8 mouse cellular contexts compared by ENCODE assay signal in genomic region chr5:139388694-139389675, GRCm38 (mm10). TPM values are rescaled to one million over a fixed set of nuclear protein-coding genes. Genes with fewer than 3 reads are reported as not detected.
A peak's percentile ranks its signal among the peaks of the same experiment; 100 is the strongest.
DNase-seq lines count a peak whose midpoint lies in the region; ATAC-seq and TF ChIP-seq lines count a peak whose summit lies in the region.

No protein-coding gene starts in this region.

- no peak overlapping the region for H3K4me3 ChIP-seq in heart, embryonic 12.5 days
- H3K4me3 ChIP-seq in forebrain, embryonic 14.5 days (ENCODE audit: low read depth, low read length), result no peak overlapping the region
- H3K4me3 ChIP-seq in midbrain, postnatal 0 days (ENCODE audit: low read depth, low read length), result no peak overlapping the region

- peaks cover 17% of the 10 kb centered on the region for H3K36me3 ChIP-seq in heart, embryonic 12.5 days
- no peaks in the 10 kb centered on the region for H3K36me3 ChIP-seq in forebrain, embryonic 14.5 days (ENCODE audit: control insufficient read depth, insufficient read depth, low read length)
- H3K36me3 ChIP-seq in midbrain, postnatal 0 days (ENCODE audit: insufficient read depth, low read length), result peaks cover 7% of the 10 kb centered on the region

- 70% methylated on average over 17 of the region's 17 CpGs for WGBS in heart, embryonic 12.5 days
- 83% methylated on average over 17 of the region's 17 CpGs for whole genome bisulfite sequencing in forebrain, embryonic 14.5 days
- WGBS in midbrain, postnatal 0 days, result 67% methylated on average over 17 of the region's 17 CpGs

- H3K27me3 ChIP-seq in heart, embryonic 12.5 days (replicated peaks), result no peaks in the 10 kb centered on the region
- H3K27me3 ChIP-seq in forebrain, embryonic 14.5 days (replicated peaks; ENCODE audit: control insufficient read depth, insufficient read depth, low read length), result no peaks in the 10 kb centered on the region
- H3K27me3 ChIP-seq in midbrain, postnatal 0 days (ENCODE audit: insufficient read depth, low read length), result no peaks in the 10 kb centered on the region

- no peak for DNase-seq in heart, postnatal 10 days
- DNase-seq in Muller cell, postnatal 12 days (ENCODE audit: inconsistent ontology term), result peak; percentile 62
- DNase-seq in forebrain, embryonic 14.5 days (ENCODE audit: low spot score), result no peak
- DNase-seq in left cerebral cortex, postnatal 25 days (ENCODE audit: low spot score in 2 of 2), result peak; percentile 45 to 55
- DNase-seq in midbrain, postnatal 0 days (ENCODE audit: low spot score), result peak; percentile 71
- DNase-seq in adrenal gland, postnatal 10 days, result no peak
- DNase-seq in cerebellum, postnatal 14 days, result no peak

- no peaks in the 10 kb centered on the region for H3K9me3 ChIP-seq in heart, embryonic 12.5 days (replicated peaks)
- no peaks in the 10 kb centered on the region for H3K9me3 ChIP-seq in forebrain, embryonic 14.5 days (replicated peaks; ENCODE audit: control insufficient read depth, low read length)
- no peaks in the 10 kb centered on the region for H3K9me3 ChIP-seq in midbrain, postnatal 0 days (ENCODE audit: low read length)

- peak overlapping the region; percentile 78 for H3K27ac ChIP-seq in heart, embryonic 12.5 days (ENCODE audit: poor library complexity, severe bottlenecking)
- H3K27ac ChIP-seq in forebrain, embryonic 14.5 days (ENCODE audit: low read depth, low read length), result peak overlapping the region; percentile 5; the same call in 1 of the 2 replicates
- H3K27ac ChIP-seq in midbrain, postnatal 0 days (ENCODE audit: low read depth, low read length), result peak overlapping the region; percentile 63

- peak; percentile 49 for ATAC-seq in heart, embryonic 12.5 days (ENCODE audit: insufficient number of reproducible peaks, low FRiP score)
- no peak for ATAC-seq in forebrain, embryonic 14.5 days
- ATAC-seq in midbrain, postnatal 0 days (ENCODE audit: low FRiP score), result peak; percentile 68

- no peak for TF ChIP-seq CTCF in midbrain, postnatal 0 days (IDR thresholded peaks at IDR 0.05)

- H3K9ac ChIP-seq in heart, embryonic 12.5 days, result peak overlapping the region; percentile 50; the same call in 1 of the 2 replicates
- H3K9ac ChIP-seq in forebrain, embryonic 14.5 days (ENCODE audit: low read length), result no peak overlapping the region
- no peak overlapping the region for H3K9ac ChIP-seq in midbrain, postnatal 0 days (replicated peaks; ENCODE audit: low read length, poor library complexity, severe bottlenecking)

- intact Hi-C loops in heart, postnatal 10 days (cut with DNase I), result no loop called here
- intact Hi-C loops in left cerebral cortex, postnatal 25 days (cut with DNase I), result no loop called here

- H3K4me1 ChIP-seq in heart, embryonic 12.5 days (replicated peaks), result peaks cover 72% of the 10 kb centered on the region
- no peaks in the 10 kb centered on the region for H3K4me1 ChIP-seq in forebrain, embryonic 14.5 days (ENCODE audit: control insufficient read depth, insufficient read depth, low read length)
- H3K4me1 ChIP-seq in midbrain, postnatal 0 days (ENCODE audit: insufficient read depth, low read length), result no peaks in the 10 kb centered on the region; the same call in 1 of the 2 replicates

- H3K4me2 ChIP-seq in heart, embryonic 12.5 days, result peak overlapping the region; percentile 34
- no peak overlapping the region for H3K4me2 ChIP-seq in forebrain, embryonic 14.5 days (ENCODE audit: low read length)
- H3K4me2 ChIP-seq in midbrain, postnatal 0 days (ENCODE audit: low read depth, low read length, poor library complexity, severe bottlenecking), result no peak overlapping the region

RNA-seq across cellular contexts. Expression of gene Gpr146, which starts 11.5 kb away (rescaled TPM):
- polyA plus RNA-seq in heart, embryonic 12.5 days (2016; fragmentation: Nextera tagmentation; extraction: Ambion mirVana), result 8.2 and 8.5 TPM in 2 replicates
- total RNA-seq in heart, postnatal 10 days (2021), result 10 to 100 TPM; 33.7 to 37.2 TPM
- 0.85 and 0.93 TPM in 2 replicates for polyA plus RNA-seq in forebrain, embryonic 14.5 days (2014; fragmentation: Nextera tagmentation; extraction: Ambion mirVana)
- 10 to 100 TPM; 12.0 to 13.5 TPM for total RNA-seq in left cerebral cortex, postnatal 25 days (2021)
- 4.1 and 5.6 TPM in 2 replicates for total RNA-seq in midbrain, postnatal 0 days (2014; rRNA removed)
- 3.0 and 3.9 TPM in 2 replicates for polyA plus RNA-seq in midbrain, postnatal 0 days (2015; fragmentation: Nextera tagmentation; extraction: Ambion mirVana)
- total RNA-seq in adrenal gland, postnatal 10 days (2021), result 10 to 100 TPM; 12.0 to 13.2 TPM

RNA-seq across cellular contexts. Expression of gene C130050O18Rik, which starts 16.1 kb away (rescaled TPM):
- polyA plus RNA-seq in heart, embryonic 12.5 days (2016; fragmentation: Nextera tagmentation; extraction: Ambion mirVana), result 0.10 and 0.36 TPM in 2 replicates
- under 1 TPM; 0.74 to 0.93 TPM for total RNA-seq in heart, postnatal 10 days (2021)
- 0.18 TPM in 1 of 2 replicates, not detected in the other for polyA plus RNA-seq in forebrain, embryonic 14.5 days (2014; fragmentation: Nextera tagmentation; extraction: Ambion mirVana)
- total RNA-seq in left cerebral cortex, postnatal 25 days (2021), result under 1 TPM; 0.30 to 0.34 TPM
- total RNA-seq in midbrain, postnatal 0 days (2014; rRNA removed), result 0.19 TPM in 1 of 2 replicates, not detected in the other
- 0.17 TPM in 1 of 2 replicates, not detected in the other for polyA plus RNA-seq in midbrain, postnatal 0 days (2015; fragmentation: Nextera tagmentation; extraction: Ambion mirVana)
- under 1 TPM; 0.81 to 0.91 TPM for total RNA-seq in adrenal gland, postnatal 10 days (2021)

RNA-seq across cellular contexts. Expression of gene Gper1, which starts 34.0 kb away (rescaled TPM):
- polyA plus RNA-seq in heart, embryonic 12.5 days (2016; fragmentation: Nextera tagmentation; extraction: Ambion mirVana), result 0.79 and 0.96 TPM in 2 replicates
- total RNA-seq in heart, postnatal 10 days (2021), result 1 to 10 TPM; 2.5 to 2.6 TPM
- 10.0 and 10.2 TPM in 2 replicates for polyA plus RNA-seq in forebrain, embryonic 14.5 days (2014; fragmentation: Nextera tagmentation; extraction: Ambion mirVana)
- 1 to 10 TPM; 3.0 to 3.3 TPM for total RNA-seq in left cerebral cortex, postnatal 25 days (2021)
- 5.8 and 8.9 TPM in 2 replicates for total RNA-seq in midbrain, postnatal 0 days (2014; rRNA removed)
- polyA plus RNA-seq in midbrain, postnatal 0 days (2015; fragmentation: Nextera tagmentation; extraction: Ambion mirVana), result 5.8 and 7.1 TPM in 2 replicates
- total RNA-seq in adrenal gland, postnatal 10 days (2021), result 1 to 10 TPM; 4.1 to 5.6 TPM

RNA-seq across cellular contexts. Expression of gene Cyp2w1, which starts 36.6 kb away (rescaled TPM):
- polyA plus RNA-seq in heart, embryonic 12.5 days (2016; fragmentation: Nextera tagmentation; extraction: Ambion mirVana), result not detected in 2 replicates
- not detected for total RNA-seq in heart, postnatal 10 days (2021)
- not detected in 2 replicates for polyA plus RNA-seq in forebrain, embryonic 14.5 days (2014; fragmentation: Nextera tagmentation; extraction: Ambion mirVana)
- total RNA-seq in left cerebral cortex, postnatal 25 days (2021), result not detected
- not detected in 2 replicates for total RNA-seq in midbrain, postnatal 0 days (2014; rRNA removed)
- polyA plus RNA-seq in midbrain, postnatal 0 days (2015; fragmentation: Nextera tagmentation; extraction: Ambion mirVana), result not detected in 2 replicates
- not detected for total RNA-seq in adrenal gland, postnatal 10 days (2021)

RNA-seq across cellular contexts. Expression of gene Cox19, which starts 37.8 kb away (rescaled TPM):
- polyA plus RNA-seq in heart, embryonic 12.5 days (2016; fragmentation: Nextera tagmentation; extraction: Ambion mirVana), result 66.2 and 72.6 TPM in 2 replicates
- total RNA-seq in heart, postnatal 10 days (2021), result 10 to 100 TPM; 88.8 to 96.4 TPM
- polyA plus RNA-seq in forebrain, embryonic 14.5 days (2014; fragmentation: Nextera tagmentation; extraction: Ambion mirVana), result 127 and 155 TPM in 2 replicates
- total RNA-seq in left cerebral cortex, postnatal 25 days (2021), result 10 to 100 TPM; 65.6 to 70.7 TPM
- total RNA-seq in midbrain, postnatal 0 days (2014; rRNA removed), result 95.5 and 98.5 TPM in 2 replicates
- 79.4 and 90.0 TPM in 2 replicates for polyA plus RNA-seq in midbrain, postnatal 0 days (2015; fragmentation: Nextera tagmentation; extraction: Ambion mirVana)
- 10 to 100 TPM; 81.5 to 84.7 TPM for total RNA-seq in adrenal gland, postnatal 10 days (2021)

Comparison
In these comparisons a context has a peak if more than half of its experiments do, and no peak if none do; other contexts are left out.
1. H3K27ac ChIP-seq: peak in every context shown above with its lines; median percentile 78 in heart, embryonic 12.5 days; 63 in midbrain, postnatal 0 days; 5 in forebrain, embryonic 14.5 days.
2. DNase-seq: peak in Muller cell, postnatal 12 days (single experiment), left cerebral cortex, postnatal 25 days (2 of 2) and midbrain, postnatal 0 days (single experiment); none in heart, postnatal 10 days (0 of 2), forebrain, embryonic 14.5 days (single experiment), adrenal gland, postnatal 10 days (single experiment) and cerebellum, postnatal 14 days (0 of 2).